Mouse (Mus musculus): Measurements from ENCODE around the gene Ldhal6b.

- TF ChIP-seq POLR2AphosphoS2 (IDR thresholded peaks at IDR 0.05; ENCODE audit: low read length) (no peak), POLR2A (IDR thresholded peaks at IDR 0.05; ENCODE audit: control insufficient read depth in 1 of 2, insufficient read depth in 1 of 2, low read depth in 1 of 2, low read length in 2 of 2, poor library complexity in 1 of 2) (no peak), SIN3A (IDR thresholded peaks at IDR 0.05; ENCODE audit: low read length) (no peak), ETS1 (IDR thresholded peaks at IDR 0.05; ENCODE audit: low read depth, low read length) (no peak), CTCF (IDR thresholded peaks at IDR 0.05 in 2 of 3, conservative IDR thresholded peaks at IDR 0.05 in 1 of 3; ENCODE audit: control insufficient read depth in 1 of 3, insufficient read depth in 1 of 3, low read depth in 2 of 3, low read length in 3 of 3, poor library complexity in 1 of 3, severe bottlenecking in 1 of 3) (no peak)
Measured at GRCm38 (mm10) chr17:5424156-5424555, 5.6 kb upstream of the Ldhal6b start.

Data from MEL (cell line).